Mouse (Mus musculus): ENCODE measurements around the gene Ppp1r9a.

- no peak for TF ChIP-seq CTCF (IDR thresholded peaks at IDR 0.05; ENCODE audit: extremely low read depth, insufficient read depth, insufficient read length, insufficient replicate concordance)
- TF ChIP-seq POLR2A (IDR thresholded peaks at IDR 0.05; ENCODE audit: low read depth, low read length): no peak
Observed at GRCm38 (mm10) chr6:4938901-4939300, 36.2 kb downstream of the Ppp1r9a start.
